Mouse (Mus musculus): ENCODE measurements around the gene Cacnb4.

Gene Cacnb4

DNA sequence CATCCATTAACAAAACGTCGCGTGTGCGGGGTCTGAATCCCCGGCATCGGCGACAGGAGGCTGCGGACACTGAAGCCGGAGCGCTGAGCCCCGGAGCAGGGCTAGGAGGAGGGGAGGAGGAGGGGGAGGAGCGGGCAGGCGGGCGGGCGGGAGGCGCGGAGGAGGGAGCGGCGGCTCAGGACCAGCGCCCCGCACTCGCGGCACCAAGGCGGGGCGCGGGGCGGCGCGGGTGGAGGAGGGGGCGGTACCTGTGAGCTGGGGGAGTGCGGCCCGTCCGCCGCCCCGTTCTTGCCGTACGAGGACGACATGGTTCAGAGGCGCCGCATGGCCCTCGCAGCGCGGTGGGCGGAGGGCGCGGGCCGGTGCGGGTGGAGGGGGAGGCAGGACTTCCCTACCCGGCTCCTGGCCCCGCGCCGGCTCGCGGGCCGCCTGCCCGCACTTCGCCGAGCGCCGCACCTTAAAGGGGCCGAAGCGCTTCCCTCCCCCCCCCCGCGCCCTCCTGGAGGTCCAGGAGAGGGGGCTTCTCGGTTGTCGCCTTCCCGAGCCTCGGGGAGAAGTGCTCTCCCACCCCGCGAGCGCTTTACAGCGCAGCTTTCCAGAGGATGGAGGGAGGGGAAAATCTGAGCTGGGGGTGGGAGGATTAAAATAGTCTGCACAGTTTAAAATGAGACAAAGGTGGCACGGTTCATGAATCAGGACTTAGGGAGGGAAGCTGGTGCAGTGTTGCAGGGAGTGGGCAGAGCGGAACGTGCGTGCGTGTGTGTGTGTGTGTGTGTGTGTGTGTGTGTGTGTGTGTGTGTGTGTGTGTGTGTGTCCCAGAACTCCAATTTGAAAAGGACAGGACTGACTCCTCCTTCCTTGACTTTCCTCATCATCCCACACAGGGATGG is at the start of gene Cacnb4:
Gene Cacnb4 (minus strand): TSS at position 809 of the 890 bp plus-strand sequence.
- peak; percentile 90 to 92 for DNase-seq

DNA sequence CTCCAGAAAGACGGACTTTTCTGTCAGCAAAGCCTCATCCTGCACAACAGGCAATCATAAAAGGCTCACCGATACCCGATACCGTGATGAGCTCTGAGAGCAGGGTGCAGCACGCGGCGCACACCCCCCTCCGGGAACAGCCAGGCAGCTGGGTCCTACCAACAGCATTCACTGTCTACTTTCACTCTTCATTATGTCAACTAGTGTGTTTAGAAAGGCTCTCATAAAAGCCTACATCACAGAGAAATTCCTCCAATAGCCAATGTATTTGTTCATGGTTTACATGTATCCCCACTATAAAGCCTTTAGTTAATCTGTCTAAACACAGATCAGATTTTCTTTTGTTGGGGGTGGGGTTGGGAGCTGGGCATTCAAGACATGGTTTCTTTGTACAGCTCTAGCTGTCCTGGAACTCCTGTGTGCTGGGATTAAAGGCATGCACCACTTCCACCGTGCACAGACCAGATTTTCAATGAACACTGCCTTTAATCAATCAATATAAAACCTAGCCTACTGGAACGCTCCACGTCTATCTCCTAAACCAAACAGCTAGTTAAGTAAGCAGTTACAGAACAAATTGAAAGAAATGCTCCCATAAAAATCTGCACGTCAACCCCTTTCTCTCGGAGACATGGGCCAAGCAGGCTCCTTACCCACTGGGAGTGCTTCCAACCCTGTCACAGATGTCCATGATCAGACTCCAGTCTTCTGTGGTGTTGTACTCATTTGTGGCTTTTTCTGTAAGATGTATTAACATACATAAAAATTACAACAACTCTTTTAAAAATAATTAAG is 43.8 kb upstream of the Cacnb4 start:
- peak; percentile 69 to 70 for DNase-seq

DNA sequence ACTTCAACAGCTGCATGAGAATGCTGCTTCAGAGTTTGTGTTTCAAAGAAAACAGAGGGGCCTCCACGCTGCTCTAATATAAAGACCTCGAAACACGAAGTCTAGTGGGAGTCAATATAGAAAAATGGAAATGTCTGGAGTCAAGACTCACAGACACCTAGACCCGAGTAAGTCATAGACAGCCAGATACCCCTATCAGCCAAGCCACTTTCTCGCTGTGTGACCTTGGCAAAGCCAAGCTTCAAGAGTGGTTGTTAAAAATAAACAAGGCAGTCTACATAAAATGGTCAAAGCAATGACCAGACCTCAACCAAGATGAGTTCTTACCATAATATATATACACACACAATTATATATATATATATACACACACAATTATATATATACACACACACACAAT is 40.4 kb upstream of the Cacnb4 start:
- DNase-seq: no peak

DNA sequence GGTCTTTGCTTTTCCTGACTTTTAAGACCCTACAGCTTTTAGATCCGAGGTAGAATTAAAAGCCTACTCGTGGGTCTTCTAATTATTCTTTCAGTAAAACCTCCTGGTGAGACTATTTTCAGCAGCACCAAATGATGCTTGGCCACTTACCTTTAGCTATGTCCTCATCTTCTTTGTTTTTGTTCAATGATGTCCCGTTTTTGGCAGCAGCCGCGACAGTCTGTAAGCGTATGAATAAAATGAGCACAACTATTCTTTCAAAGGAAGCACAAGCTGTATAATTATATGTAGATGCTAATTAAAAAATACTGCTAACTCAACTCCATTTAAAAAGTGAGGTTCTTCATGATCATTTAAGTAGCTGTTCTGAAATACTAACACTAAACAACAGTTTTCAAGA is 38.9 kb upstream of the Cacnb4 start:
- DNase-seq: no peak

DNA sequence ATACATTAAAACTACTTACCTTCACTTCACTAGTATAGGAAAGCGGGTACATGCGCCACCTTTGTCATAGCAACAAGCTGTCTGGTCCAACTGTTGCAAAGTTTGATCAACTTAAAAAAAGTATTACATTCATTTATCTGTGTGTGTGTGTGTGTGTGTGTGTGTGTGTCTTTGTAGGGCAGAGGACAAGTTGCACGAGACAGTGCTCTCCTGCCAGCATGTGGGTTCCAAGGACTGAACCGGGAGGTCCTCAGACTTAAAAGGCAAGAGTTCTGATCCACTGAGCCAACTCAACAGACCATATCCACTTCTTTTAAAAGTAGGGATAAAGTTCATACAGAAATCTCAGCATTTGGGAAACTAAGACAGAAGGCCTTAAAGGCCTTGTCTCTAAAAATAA is 37.5 kb upstream of the Cacnb4 start:
- no peak for DNase-seq

DNA sequence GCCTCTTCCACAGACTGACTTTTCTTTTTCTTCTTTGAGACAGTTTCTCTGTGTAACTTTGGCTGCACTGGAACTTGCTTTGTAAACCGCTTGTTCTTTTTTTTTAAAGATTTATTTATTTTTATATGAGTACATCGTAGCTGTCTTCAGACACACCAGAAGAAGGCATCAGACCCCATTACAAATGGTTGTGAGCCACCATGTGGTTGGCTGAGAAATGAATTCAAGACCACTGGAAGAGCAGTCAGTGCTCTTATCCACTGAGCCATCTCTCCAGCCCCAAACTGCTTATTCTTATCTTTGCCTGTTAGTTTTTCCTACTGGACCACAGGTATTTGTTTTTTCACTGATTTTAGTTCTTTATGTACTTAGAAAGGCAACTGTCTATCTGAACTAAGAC is 34.2 kb upstream of the Cacnb4 start:
- peak in 1 of 2 experiments; percentile 15 for DNase-seq

DNA sequence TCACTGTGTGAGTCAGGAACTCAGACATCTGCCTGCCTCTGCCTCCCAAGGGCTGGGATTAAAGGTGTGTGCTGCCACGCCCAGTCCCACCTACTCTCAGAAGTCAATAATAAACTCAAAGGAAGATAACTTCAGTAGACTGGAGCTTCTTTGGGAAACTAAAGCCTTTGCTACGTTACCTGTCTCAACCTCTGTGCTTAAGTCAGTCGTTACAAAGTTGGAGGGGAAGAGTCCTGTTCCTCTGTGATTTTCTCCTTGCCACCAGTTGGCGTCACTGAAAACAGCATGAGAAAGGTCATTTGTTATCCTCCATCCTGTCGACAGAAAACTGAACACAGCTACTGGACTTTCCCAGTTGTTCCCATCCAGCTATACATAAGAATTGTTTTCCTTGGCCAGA is 32.8 kb upstream of the Cacnb4 start:
- DNase-seq: no peak

DNA sequence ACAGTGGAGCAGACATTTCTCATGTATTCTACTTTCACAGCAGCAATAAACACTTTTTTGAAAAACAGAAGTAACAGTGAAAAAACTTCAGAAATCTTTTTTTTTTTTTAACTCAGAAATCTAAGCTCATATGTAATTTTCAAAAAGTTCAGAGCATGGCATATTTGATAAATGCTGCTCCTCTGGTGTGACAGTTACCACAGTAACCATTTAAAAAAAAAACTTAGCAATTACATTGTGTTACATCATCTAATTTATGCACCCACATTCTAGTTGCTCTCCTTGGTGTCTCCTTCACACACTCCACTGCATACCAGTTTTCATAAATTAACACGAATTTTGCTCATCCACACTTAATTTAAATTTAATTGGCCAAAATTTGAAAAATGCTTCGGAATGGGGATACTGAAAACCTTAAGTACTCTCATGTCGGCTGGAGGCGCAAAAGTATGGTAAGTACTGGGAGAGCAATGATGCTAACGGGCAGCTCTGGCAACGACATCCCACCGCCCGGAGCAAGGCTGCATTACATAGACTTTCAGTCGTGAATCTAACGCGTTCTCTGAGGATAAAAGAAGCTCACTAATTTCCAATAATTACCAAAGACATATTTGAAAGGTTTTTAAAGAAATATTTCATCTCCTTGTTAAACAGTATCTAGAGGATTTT is 24.9 kb upstream of the Cacnb4 start:
- DNase-seq: no peak

DNA sequence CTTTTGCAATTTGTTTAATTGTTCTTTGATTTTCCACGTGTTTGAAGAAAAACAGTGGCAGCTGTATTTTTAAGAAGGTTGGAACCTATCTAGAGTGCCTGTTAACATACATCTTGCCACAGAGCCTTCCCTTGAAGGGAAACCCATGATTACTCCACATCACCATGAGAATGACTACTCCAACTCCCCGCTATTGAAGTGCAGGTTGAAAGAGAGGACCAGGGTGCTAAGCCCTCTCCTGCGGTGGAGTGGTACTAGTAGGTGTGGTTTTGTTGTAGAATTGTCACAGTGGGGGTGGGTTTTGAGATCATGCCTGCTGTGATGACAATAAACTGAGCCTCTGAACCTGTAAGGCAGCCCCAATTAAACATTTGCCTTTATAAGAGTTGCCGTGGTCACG is 23.7 kb upstream of the Cacnb4 start:
- no peak for DNase-seq

DNA sequence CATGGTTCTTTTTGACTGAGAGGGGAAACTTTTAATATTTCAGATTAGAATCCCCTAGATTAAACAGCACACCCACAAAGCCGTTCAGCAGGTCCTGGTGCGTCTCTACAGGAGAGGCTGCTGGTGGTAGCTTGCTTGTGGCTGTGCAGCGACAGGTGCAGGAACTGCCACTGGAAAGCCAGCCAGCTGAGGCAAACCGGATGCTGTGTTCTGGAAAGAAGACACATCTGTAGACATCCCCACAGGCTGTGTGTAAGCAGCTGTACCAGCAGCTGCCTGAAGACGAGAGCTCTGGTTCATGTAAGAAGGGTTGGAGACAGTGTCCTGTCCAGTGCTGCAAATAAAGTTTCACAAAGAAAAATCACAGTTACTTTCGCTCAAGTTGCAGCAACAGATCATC is 18.0 kb upstream of the Cacnb4 start:
- no peak for DNase-seq

DNA sequence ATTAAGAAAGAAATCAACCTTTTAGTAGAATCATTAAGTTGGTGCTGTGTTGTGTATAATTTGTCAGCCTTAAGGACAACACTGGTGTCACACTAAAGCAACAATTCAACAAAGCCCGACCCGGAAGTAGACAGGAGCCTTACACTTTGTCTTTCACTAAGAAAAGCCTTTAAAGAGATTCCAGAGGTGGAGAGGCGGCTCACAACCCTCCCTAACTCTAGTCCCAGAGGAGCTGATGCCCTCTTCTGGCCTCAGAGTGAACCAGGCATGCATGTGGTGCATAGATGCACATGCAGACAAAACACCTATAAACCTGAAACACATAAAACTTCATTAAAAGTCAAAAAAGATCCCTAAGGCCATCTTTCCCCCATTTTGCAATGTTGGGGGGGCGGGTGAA is 15.1 kb upstream of the Cacnb4 start:
- no peak for DNase-seq

DNA sequence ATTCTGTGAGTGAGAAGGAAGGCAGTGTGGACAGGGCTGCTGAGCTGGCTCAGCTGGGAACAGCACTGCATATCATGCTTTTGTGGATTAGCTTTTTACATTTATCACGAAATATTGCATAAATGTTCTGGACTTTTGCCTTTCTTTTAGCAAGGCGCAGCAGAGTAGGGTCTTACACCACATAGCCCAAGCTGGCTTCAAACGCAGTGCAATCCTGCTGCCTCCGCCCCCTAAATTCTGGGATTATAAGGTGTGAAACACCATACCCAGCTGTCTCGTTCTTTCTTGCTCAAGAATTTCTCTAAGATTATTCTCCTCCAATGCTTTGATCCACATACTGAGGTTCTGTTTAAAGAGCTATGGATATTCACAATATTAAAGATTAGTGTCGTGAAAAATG is 10.0 kb upstream of the Cacnb4 start:
- DNase-seq: no peak

DNA sequence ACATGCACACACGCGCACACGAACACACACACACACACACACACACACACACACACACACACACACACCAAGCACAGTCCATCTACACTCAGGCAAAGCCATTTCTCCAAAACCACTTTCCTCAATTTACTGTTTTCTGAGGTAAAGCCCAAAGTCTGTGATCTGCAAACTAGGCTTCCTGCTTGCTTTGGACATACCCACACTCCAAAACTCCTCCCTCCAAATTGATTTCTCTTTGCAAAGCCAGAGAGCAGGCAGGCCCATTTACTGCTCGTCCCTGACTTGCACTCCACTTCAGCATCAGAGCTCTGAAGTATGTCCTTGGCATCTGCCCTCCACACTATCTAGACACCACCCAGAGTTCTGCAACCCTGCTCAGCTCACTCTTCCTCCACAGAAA is 958 bp upstream of the Cacnb4 start:
- DNase-seq: no peak

DNA sequence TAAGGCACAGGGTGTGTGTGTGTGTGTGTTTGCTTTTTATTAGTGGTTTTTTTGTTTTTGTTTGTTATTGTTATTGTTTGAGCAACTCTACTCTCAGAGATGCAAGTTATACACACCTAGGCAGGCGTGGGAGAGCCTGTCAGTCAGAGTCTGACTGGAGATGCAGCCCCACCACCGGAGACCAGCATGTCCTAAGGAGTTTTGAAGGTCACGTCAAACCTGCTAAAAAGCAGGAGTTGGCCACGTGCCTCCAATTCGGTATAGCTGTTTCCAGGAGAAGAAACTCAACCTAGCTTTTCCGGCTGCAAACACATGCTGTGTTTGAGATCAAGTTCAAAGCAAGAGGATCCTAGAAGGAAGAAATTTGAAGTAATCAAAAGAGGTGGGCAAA is 277 bp upstream of the Cacnb4 start:
- peak; percentile 62 to 64 for DNase-seq

DNA sequence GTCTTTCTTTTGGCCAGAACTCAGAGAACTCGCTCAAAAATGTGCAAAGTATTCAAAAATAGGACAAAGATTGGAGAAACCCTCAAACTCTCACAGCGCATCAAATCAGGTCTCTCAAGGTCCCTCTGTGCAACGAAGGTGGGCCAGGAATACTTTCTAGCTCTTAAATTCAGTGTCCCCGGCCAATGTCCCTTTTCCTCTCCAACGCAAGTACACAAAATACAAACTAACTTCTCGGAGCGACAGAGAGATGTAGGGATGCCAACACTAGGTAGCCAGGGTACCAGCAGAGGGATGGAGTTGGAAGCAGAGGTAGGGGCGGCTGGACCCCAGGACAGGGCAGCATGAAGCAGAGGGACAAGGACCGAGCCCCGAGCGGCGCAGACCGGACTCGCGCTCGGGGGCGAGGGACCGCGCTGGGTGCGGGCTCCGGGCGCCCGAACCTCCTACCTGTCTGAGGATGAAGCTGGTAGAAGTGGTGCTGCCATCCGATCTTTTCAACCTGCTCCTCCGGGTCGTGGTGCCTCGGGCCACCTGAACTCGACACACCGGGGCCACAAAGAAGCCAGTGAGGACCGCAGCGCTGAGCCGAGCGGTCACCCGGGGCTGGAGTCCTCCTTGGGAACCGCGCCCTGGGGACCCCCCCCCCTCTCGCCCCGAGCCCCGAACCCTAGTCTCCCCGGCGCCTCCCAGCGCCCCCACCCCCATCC is 1.2 kb downstream of the Cacnb4 start:
- no peak for DNase-seq

DNA sequence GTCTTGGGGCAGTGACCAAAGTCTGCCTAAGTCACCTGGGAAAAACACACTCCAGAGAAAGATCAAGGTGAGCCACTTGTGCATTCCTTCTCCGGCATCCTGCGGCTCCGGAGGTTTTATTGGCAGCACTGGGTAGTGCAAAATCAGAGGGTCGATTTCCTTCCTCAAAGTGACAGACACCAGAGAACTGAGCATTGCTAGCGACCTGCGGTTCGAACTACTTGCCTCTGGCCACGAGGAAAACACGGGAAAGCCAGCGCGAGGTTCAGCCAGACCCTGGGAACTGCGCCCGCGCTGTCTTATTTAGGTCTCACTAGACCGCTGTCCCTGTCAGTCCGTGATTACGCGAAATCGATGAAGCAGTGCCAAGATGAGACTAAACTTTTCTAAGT is 1.7 kb downstream of the Cacnb4 start:
- DNase-seq: peak; percentile 65 to 69

DNA sequence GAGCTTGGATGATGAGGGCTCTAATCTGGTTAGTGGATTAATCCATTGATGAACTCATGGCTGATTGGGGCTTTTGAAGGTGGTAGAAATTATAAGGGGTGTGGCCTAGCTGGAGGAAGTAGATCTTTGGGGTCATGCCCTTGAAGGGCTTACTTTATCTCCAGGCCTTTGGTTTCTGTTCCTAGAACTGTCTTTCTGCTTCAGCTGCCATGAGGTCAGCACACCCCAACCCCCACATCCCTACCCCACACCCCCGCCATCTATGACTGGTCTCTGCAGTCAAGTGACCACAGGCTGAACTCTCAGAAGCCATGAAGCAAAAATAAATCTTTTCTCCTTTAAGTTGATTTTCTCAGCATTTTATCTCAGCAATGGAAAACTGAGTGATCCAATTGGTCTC is 3.5 kb downstream of the Cacnb4 start:
- DNase-seq: no peak

DNA sequence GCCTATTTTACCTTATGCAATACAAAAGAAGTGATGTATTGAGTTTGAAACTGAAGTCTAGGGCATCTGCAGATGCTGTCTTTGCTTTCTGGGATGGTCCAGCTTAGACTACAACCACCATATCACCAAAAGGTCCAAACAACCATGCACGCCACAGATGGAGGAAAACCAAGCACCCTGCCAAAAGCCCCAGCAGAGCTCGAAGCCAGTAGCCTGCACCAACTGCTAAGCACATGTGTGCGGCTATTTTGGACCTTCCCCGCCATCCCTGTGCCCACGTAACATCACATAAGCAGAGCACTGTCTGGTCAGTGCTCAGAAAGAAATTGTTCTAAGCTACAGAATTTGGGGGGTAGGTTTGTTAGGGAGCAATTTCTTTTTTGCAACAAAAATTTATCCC is 5.9 kb downstream of the Cacnb4 start:
- peak; percentile 65 to 70 for DNase-seq

DNA sequence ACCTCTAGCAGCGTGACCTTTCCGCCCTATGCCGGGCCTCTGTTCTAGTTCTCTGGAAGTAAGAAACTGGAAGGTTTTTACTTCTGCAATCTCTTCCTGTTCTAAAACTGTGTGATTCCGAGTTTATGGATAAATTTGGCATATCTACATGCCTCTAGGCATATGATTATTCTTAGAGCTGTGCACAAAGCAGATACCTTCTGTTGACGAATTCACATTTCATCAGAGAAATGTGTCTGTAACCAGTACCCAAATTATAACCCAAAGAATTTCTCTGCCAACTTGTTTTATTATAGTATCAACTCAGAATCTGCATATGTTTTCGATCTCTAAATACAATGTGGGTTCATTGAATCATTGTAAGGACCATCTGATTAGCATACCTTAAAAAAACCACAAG is 8.2 kb downstream of the Cacnb4 start:
- DNase-seq: no peak

DNA sequence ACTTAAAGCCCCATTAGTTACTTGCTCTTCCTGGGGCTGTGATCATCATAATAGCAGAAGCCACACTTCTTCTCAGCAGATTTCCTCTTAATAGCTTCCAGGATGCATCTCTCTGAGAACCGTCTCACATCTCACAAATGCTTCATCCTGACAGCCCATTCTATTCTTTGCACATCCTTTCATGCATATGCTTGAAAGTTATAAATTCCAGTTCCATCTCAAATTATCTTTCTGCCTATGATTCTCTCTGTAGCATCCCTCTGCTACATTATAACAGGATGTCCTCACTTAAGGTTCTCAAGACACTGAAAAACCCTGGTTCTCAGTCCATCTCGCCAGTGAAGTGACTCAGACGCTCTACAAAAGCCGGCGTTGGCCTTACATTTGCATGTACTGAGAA is 19.9 kb downstream of the Cacnb4 start:
- DNase-seq: no peak

DNA sequence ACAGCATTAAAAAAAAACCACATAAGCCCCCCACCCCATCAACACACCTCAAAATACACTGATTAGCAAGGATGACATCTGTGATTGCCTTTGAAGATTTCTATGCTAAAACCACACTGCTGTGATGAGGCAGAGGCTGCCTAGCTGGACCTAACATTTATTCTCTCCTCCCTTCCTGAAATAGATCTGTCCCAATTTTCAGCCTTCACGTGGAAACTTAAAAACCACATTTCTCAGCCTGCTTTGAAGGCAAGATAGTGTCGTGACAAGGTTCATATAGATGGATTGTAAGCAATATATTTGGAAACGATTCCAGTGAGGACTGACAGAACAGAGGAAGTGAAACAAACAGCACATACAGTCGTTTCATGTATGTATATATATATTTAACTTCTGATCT is 22.1 kb downstream of the Cacnb4 start:
- DNase-seq: no peak

DNA sequence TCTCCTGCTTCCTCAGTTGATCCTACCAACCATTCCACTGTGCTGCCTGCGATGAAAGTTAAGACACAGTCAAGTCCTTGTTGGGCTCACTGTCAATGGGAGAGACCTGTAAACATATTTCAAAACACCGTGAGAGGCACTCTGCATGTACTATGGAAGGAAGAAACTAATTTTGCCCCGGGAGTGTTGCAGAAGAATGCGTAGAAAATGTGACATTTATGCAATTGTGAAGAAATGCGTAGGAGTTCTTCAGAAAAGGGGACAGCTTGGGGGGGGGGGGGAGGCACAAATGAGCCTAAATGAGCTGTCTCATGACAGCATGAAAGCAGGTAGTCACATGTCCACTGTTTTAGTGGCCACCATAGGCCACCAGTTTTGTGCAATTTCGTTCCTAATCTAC is 25.1 kb downstream of the Cacnb4 start:
- DNase-seq: no peak
